Mouse (Mus musculus): ENCODE measurements at regions not wholly inside any gene's neighbourhood (a gene's known extent, or its start where the extent isn't known, plus 50 kb on each side); places are given as distances from the start of the nearest gene placed in this dataset.

GRCm38 (mm10) chr11:31780969-31781368, 91.0 kb upstream of the Cpeb4 start:
- no peak for ATAC-seq (ENCODE audit: poor library complexity, severe bottlenecking)

- no peak for ATAC-seq (ENCODE audit: poor library complexity, severe bottlenecking)
Measured at GRCm38 (mm10) chr11:31781605-31782004, 90.4 kb upstream of the Cpeb4 start.

GRCm38 (mm10) chr11:31783506-31784063, 88.4 kb upstream of the Cpeb4 start:
- ATAC-seq (ENCODE audit: poor library complexity, severe bottlenecking), result no peak

- ATAC-seq (ENCODE audit: poor library complexity, severe bottlenecking), result no peak
Measured at GRCm38 (mm10) chr11:31784332-31784901, 87.6 kb upstream of the Cpeb4 start.

GRCm38 (mm10) chr11:31785160-31785559, 86.9 kb upstream of the Cpeb4 start:
- ATAC-seq (ENCODE audit: poor library complexity, severe bottlenecking), result no peak

GRCm38 (mm10) chr11:31787376-31787775, 84.6 kb upstream of the Cpeb4 start:
- ATAC-seq (ENCODE audit: poor library complexity, severe bottlenecking), result peak; percentile 52; the same call in 1 of the 2 replicates

- no peak for ATAC-seq (ENCODE audit: poor library complexity, severe bottlenecking)
Measured at GRCm38 (mm10) chr11:31787917-31788703, 83.9 kb upstream of the Cpeb4 start.

GRCm38 (mm10) chr11:31789967-31790366, 82.0 kb upstream of the Cpeb4 start:
- ATAC-seq (ENCODE audit: poor library complexity, severe bottlenecking), result no peak

- ATAC-seq (ENCODE audit: poor library complexity, severe bottlenecking), result no peak
Measured at GRCm38 (mm10) chr11:31791264-31791663, 80.7 kb upstream of the Cpeb4 start.

GRCm38 (mm10) chr11:31795084-31795483, 76.9 kb upstream of the Cpeb4 start:
- no peak for ATAC-seq (ENCODE audit: poor library complexity, severe bottlenecking)

- ATAC-seq (ENCODE audit: poor library complexity, severe bottlenecking), result peak; percentile 57
Measured at GRCm38 (mm10) chr11:31796245-31796644, 75.8 kb upstream of the Cpeb4 start.

GRCm38 (mm10) chr11:31801575-31801974, 70.4 kb upstream of the Cpeb4 start:
- no peak for ATAC-seq (ENCODE audit: poor library complexity, severe bottlenecking)

GRCm38 (mm10) chr11:31803319-31803891, 68.6 kb upstream of the Cpeb4 start:
- ATAC-seq (ENCODE audit: poor library complexity, severe bottlenecking), result peak; percentile 79

- no peak for ATAC-seq (ENCODE audit: poor library complexity, severe bottlenecking)
Measured at GRCm38 (mm10) chr11:31804518-31804917, 67.5 kb upstream of the Cpeb4 start.

- no peak for ATAC-seq (ENCODE audit: poor library complexity, severe bottlenecking)
Measured at GRCm38 (mm10) chr11:31807461-31808215, 64.4 kb upstream of the Cpeb4 start.

- ATAC-seq (ENCODE audit: poor library complexity, severe bottlenecking), result no peak
Measured at GRCm38 (mm10) chr11:31808216-31808838, 63.7 kb upstream of the Cpeb4 start.

GRCm38 (mm10) chr11:31810011-31810786, 61.8 kb upstream of the Cpeb4 start:
- ATAC-seq (ENCODE audit: poor library complexity, severe bottlenecking), result no peak

GRCm38 (mm10) chr11:31812215-31812614, 59.8 kb upstream of the Cpeb4 start:
- peak; percentile 80 for ATAC-seq (ENCODE audit: poor library complexity, severe bottlenecking)

GRCm38 (mm10) chr11:31814616-31815015, 57.4 kb upstream of the Cpeb4 start:
- ATAC-seq (ENCODE audit: poor library complexity, severe bottlenecking), result peak; percentile 37; the same call in 1 of the 2 replicates

Measured in megakaryocyte, adult 5-6 weeks (primary cell).